Mouse (Mus musculus) macrophage (primary cell): ENCODE results near the gene Asic2. TPM values are rescaled to one million over a fixed set of nuclear protein-coding genes. Genes with fewer than 3 reads are reported as not detected.

Experiments used
- H3K27ac ChIP-seq: fragments of 350-480 bp; formaldehyde crosslinking; 2 replicates; pipeline ENCODE4 v1.9.0; 2021
- H3K36me3 ChIP-seq: fragments of 350-480 bp; formaldehyde crosslinking; 2 replicates; pipeline ENCODE4 v1.9.0; 2021; ENCODE audit errors: inconsistent target
- H3K4me3 ChIP-seq: fragments of 350-480 bp; formaldehyde crosslinking; 2 replicates; pipeline ENCODE4 v1.9.0; 2021; ENCODE audit errors: inconsistent target
- H3K79me2 ChIP-seq: fragments of 350-480 bp; formaldehyde crosslinking; 2 replicates; pipeline ENCODE4 v1.9.0; 2021; ENCODE audit errors: inconsistent target
- WGBS: methylation state at CpG from one replicate; pipeline ENCODE4 v1.1.7; 2026; ENCODE audit warnings: inconsistent platforms; ENCODE audit not compliant: missing documents; 5-methylcytosine and 5-hydroxymethylcytosine counted together
- polyA plus RNA-seq: library from polyadenylated mRNA; stranded (reverse); fragments of 250-400 nt; gene quantifications from 3 replicates; pipeline ENCODE4 v1.2.4, GENCODE M21; 2018; ENCODE audit warnings: inconsistent platforms

Asic2 gene
- polyA plus RNA-seq, 1 experiment from 2014 or later, result not detected

GRCm38 (mm10) chr11:81601736-81602135, 366.5 kb downstream of the Asic2 start:
- 85% methylated on average over 5 of the region's 5 CpGs for WGBS

DNA sequence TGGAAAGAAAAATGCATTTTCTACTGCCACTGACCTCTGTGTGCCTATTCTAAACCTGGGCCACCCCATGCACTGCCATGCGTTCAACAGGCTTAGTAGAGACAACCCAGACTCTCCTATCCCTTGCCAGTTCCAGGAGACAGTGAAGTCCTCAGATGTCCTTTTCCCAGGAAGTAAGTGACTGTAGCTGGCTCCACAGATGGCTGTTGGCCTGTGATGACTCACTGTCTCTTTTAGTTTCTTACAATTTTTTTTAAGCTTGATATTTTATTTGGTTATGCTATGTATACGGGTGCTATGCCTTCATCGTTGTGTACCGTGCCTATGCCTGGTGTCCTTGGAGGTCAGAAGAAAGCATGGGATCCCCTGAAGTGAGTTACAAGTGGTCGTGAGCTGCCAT, 370.7 kb downstream of the Asic2 start:
- Histone ChIP-seq H3K4me3 (no peak overlapping the region), H3K79me2 (no peaks in the 10 kb centered on the region), H3K27ac (no peak overlapping the region), H3K36me3 (no peaks in the 10 kb centered on the region)
- WGBS, result 91% methylated on average over 5 of the region's 5 CpGs

More at GRCm38 (mm10) chr11:81601736-81602135, 366.5 kb downstream of the Asic2 start:
- no peaks in the 10 kb centered on the region for H3K36me3 ChIP-seq
- H3K4me3 ChIP-seq, result no peak overlapping the region
- no peak overlapping the region for H3K27ac ChIP-seq
- H3K79me2 ChIP-seq, result no peaks in the 10 kb centered on the region

GRCm38 (mm10) chr11:81595235-81595634, 373.0 kb downstream of the Asic2 start:
- Histone ChIP-seq H3K27ac (no peak overlapping the region), H3K4me3 (no peak overlapping the region), H3K36me3 (no peaks in the 10 kb centered on the region), H3K79me2 (no peaks in the 10 kb centered on the region)
- 82% methylated on average over 2 of the region's 2 CpGs for WGBS

- no peak overlapping the region for H3K27ac ChIP-seq
- 47% methylated on average over 5 of the region's 5 CpGs for WGBS
- H3K4me3 ChIP-seq, result no peak overlapping the region
- H3K79me2 ChIP-seq, result no peaks in the 10 kb centered on the region
- no peaks in the 10 kb centered on the region for H3K36me3 ChIP-seq
Observed at GRCm38 (mm10) chr11:81592776-81593175, 375.5 kb downstream of the Asic2 start.

DNA sequence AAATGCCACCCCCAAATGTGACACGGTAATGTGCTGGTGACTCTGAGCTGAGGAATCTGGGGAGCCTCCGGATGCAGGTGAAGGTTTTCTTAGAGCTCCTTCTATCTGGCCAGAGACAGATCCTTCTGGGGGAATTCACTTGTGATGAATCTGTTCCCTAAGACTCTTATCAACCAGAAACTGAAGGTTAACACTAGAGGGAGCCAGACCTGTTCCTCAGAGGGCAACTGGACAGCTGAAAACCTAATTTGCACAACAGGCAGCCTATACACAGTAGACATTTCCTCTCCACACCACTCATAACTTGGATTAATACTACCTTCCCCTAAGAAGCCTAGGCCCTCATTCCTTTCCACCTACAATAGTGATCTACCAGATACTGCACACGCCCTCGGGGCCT, 377.3 kb downstream of the Asic2 start:
- no peak overlapping the region for H3K4me3 ChIP-seq
- no peaks in the 10 kb centered on the region for H3K79me2 ChIP-seq
- H3K36me3 ChIP-seq, result no peaks in the 10 kb centered on the region
- WGBS, result 81% methylated on average over 4 of the region's 4 CpGs
- no peak overlapping the region for H3K27ac ChIP-seq

GRCm38 (mm10) chr11:81588630-81589029, 379.6 kb downstream of the Asic2 start:
- H3K79me2 ChIP-seq, result no peaks in the 10 kb centered on the region
- WGBS, result 8% methylated on average over 10 of the region's 10 CpGs
- no peak overlapping the region for H3K4me3 ChIP-seq
- no peak overlapping the region for H3K27ac ChIP-seq
- H3K36me3 ChIP-seq, result no peaks in the 10 kb centered on the region

- Histone ChIP-seq H3K4me3 (no peak overlapping the region), H3K79me2 (no peaks in the 10 kb centered on the region), H3K27ac (no peak overlapping the region), H3K36me3 (no peaks in the 10 kb centered on the region)
- WGBS, result 82% methylated on average over 17 of the region's 17 CpGs
Observed at GRCm38 (mm10) chr11:81587942-81588341, 380.3 kb downstream of the Asic2 start.

GRCm38 (mm10) chr11:81587114-81587513, 381.1 kb downstream of the Asic2 start:
- H3K79me2 ChIP-seq, result no peaks in the 10 kb centered on the region
- no peak overlapping the region for H3K27ac ChIP-seq
- no peaks in the 10 kb centered on the region for H3K36me3 ChIP-seq
- 76% methylated on average over 9 of the region's 9 CpGs for WGBS
- H3K4me3 ChIP-seq, result no peak overlapping the region

GRCm38 (mm10) chr11:81584506-81584905, 383.8 kb downstream of the Asic2 start:
- 95% methylated on average over 9 of the region's 9 CpGs for WGBS
- H3K79me2 ChIP-seq, result no peaks in the 10 kb centered on the region
- H3K36me3 ChIP-seq, result no peaks in the 10 kb centered on the region
- H3K4me3 ChIP-seq, result no peak overlapping the region
- no peak overlapping the region for H3K27ac ChIP-seq

GRCm38 (mm10) chr11:81583195-81583594, 385.1 kb downstream of the Asic2 start:
- Histone ChIP-seq H3K4me3 (no peak overlapping the region), H3K79me2 (no peaks in the 10 kb centered on the region), H3K36me3 (no peaks in the 10 kb centered on the region), H3K27ac (no peak overlapping the region)
- 76% methylated on average over 7 of the region's 7 CpGs for WGBS

DNA sequence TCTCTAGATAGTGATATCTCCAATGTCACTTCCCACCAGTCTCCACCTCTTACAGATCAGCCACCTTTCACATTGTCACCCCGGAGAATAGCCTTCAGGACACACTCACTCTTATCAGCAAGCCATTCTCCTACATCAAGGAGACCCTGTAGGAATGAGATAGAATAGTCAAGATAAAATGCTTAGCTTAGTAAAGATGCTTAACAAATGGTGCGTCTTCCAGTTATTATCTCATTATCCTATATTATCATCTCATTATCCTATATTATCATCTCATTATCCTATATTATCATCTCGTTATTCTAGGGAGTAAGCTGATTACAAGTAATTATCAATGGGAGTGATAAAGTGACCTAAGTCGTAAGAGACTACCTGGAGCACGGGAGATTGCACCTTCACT, 386.1 kb downstream of the Asic2 start:
- Histone ChIP-seq H3K27ac (no peak overlapping the region), H3K79me2 (no peaks in the 10 kb centered on the region), H3K36me3 (no peaks in the 10 kb centered on the region), H3K4me3 (no peak overlapping the region)
- 87% methylated on average over 5 of the region's 5 CpGs for WGBS

GRCm38 (mm10) chr11:81579753-81580152, 388.5 kb downstream of the Asic2 start:
- no peak overlapping the region for H3K27ac ChIP-seq
- H3K79me2 ChIP-seq, result no peaks in the 10 kb centered on the region
- H3K4me3 ChIP-seq, result no peak overlapping the region
- no peaks in the 10 kb centered on the region for H3K36me3 ChIP-seq
- 29% methylated on average over 6 of the region's 6 CpGs for WGBS

DNA sequence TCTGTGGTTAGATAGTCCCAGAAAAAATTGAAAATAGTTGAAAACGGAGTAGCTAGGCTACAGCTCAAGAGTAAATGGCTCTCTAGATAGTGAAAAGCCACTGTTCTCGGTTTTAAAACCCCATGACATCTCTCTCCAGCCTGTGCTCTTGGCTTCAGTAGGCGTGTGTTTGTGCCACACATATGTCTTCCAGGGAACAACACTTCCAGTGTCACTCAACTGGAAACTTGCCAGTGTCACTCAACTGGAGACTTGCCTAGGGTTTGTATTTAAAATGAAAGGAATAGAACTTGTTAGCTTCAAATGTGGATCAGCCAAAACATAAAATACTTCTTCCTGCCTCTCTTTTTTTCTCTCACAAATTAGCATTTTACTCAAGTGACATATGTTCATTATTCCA, 397.9 kb downstream of the Asic2 start:
- Histone ChIP-seq H3K4me3 (no peak overlapping the region), H3K36me3 (no peaks in the 10 kb centered on the region), H3K27ac (no peak overlapping the region), H3K79me2 (no peaks in the 10 kb centered on the region)
- 55% methylated on average over 3 of the region's 3 CpGs for WGBS

DNA sequence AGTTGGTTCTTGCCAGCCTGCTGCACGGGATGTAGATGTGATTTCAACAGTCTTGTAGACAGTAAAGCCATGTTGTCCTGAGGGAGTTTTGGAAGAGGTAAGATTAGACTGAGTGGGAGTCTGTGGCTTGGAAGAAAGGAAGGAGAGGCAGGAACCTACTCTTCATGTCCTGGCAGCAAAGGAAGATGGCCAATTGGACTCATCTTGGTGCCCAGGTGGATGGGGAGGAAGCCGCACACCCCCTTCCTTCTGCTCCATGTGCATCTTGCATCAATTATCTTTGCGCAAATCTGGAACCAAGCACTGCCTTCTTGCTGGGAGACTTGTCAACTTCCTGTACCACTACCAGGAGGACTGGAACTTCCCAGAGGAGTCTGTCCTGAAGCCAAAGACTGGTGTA, 403.4 kb downstream of the Asic2 start:
- H3K4me3 ChIP-seq, result no peak overlapping the region
- H3K79me2 ChIP-seq, result no peaks in the 10 kb centered on the region
- 87% methylated on average over 3 of the region's 3 CpGs for WGBS
- H3K27ac ChIP-seq, result no peak overlapping the region
- no peaks in the 10 kb centered on the region for H3K36me3 ChIP-seq

DNA sequence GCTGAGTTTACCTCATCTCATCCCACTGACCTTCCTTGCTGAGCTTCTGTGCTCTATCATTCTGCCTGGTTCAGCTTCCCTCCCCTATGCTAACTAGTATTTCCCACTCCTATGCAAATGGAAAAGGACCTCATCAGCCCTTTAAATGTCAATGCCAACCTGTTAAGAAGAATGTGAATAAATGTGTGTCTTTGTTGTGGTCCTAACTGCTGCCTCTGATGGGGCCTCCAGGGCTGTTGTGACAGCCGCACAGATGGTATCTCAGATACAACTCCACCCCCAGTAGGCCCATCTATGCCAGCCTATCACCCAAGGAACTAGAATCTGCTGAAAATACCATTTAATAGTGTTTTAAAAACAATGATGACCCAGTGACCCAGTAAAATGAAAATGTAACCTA, 407.9 kb downstream of the Asic2 start:
- Histone ChIP-seq H3K79me2 (no peaks in the 10 kb centered on the region), H3K4me3 (no peak overlapping the region), H3K27ac (no peak overlapping the region), H3K36me3 (no peaks in the 10 kb centered on the region)
- 73% methylated on average over 1 of the region's 1 CpGs for WGBS

DNA sequence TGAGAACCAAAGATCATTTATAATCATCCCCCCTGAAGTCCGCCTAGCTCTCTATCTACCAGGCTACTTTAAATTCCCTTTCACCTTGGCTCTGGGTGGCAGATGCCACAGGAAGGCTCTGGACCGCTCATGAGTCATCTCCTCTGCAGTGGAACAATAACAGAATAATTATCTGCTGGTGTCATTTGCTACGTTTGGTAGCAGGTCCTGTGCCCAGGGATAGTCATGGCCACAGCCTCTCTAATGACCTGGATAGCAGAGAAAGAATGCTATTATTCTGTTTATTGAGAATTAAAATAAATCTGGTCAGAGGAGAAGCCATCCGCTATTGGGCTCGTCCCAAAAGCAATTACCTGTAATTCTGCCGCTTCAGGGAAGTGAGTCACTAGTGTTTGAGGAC, 425.1 kb downstream of the Asic2 start:
- no peaks in the 10 kb centered on the region for H3K36me3 ChIP-seq
- H3K79me2 ChIP-seq, result no peaks in the 10 kb centered on the region
- no peak overlapping the region for H3K27ac ChIP-seq
- 82% methylated on average over 5 of the region's 6 CpGs for WGBS
- H3K4me3 ChIP-seq, result no peak overlapping the region
